Mouse (Mus musculus) erythroblast, embryonic 14.5 days (primary cell): ENCODE results near the gene Rassf9.

Experiments
- GATA1 ChIP-seq: IDR thresholded peaks from 2 replicates; pipeline ENCODE4 v1.6.1; 2012; ENCODE audit warnings: low read length, inconsistent platforms, mixed read lengths
- TAL1 ChIP-seq: IDR thresholded peaks from 3 replicates; pipeline ENCODE4 v1.6.1; 2012; ENCODE audit warnings: low read length, inconsistent platforms, mixed read lengths

GRCm38 (mm10) chr10:102507386-102507785 lies 4.6 kb upstream of the Rassf9 start:
- TF ChIP-seq GATA1: no peak
- TF ChIP-seq TAL1: no peak
